Mouse (Mus musculus): Measurements from ENCODE around the gene Apmap. TPM values are rescaled to one million over a fixed set of nuclear protein-coding genes. Genes with fewer than 3 reads are reported as not detected.

The Apmap gene
- polyA plus RNA-seq, 1 experiment from 2014 or later, result 39.9 TPM

- Histone ChIP-seq H3K9me3 (no peaks in the 10 kb centered on the region), H3K27me3 (no peaks in the 10 kb centered on the region), H3K4me2 (replicated peaks) (peak overlapping the region; percentile 82), H3K4me1 (replicated peaks) (peaks cover 14% of the 10 kb centered on the region), H3K27ac (no peak overlapping the region), H3K36me3 (no peaks in the 10 kb centered on the region), H3K9ac (replicated peaks) (no peak overlapping the region), H3K4me3 (replicated peaks) (peak overlapping the region; percentile 95)
- ATAC-seq, result no peak
- 73% methylated on average over 1 of the region's 1 CpGs for WGBS
Measured at GRCm38 (mm10) chr2:150607086-150607485, 1.3 kb downstream of the Apmap start.

GRCm38 (mm10) chr2:150604802-150605201 lies 3.6 kb downstream of the Apmap start:
- Histone ChIP-seq H3K36me3 (no peaks in the 10 kb centered on the region), H3K27me3 (no peaks in the 10 kb centered on the region), H3K4me3 (replicated peaks) (no peak overlapping the region), H3K4me2 (replicated peaks) (no peak overlapping the region), H3K9ac (replicated peaks) (no peak overlapping the region), H3K27ac (no peak overlapping the region), H3K9me3 (no peaks in the 10 kb centered on the region), H3K4me1 (replicated peaks) (peaks cover 14% of the 10 kb centered on the region)
- ATAC-seq, result no peak
- 86% methylated on average over 2 of the region's 2 CpGs for WGBS

DNA sequence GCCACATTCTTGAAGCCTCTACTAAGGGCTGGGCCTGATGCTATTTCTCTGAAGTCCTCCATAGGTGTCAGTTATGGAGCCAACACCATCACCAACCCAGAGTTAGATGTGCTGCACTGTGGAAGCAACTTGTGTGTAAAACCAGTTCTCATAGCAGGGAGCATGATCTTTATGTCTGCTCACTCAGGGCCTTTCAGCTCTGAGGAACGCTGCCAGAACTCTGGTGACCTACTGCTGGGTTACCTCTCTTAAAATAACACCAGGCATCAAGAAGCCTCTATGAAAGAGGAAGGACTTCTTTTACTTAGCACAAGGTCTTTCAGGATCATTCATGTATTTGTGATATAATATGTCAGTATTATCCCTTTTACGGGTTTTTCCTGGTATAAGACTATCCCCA lies 6.2 kb downstream of the Apmap start:
- Histone ChIP-seq H3K9me3 (no peaks in the 10 kb centered on the region), H3K4me3 (replicated peaks) (no peak overlapping the region), H3K27ac (no peak overlapping the region), H3K36me3 (no peaks in the 10 kb centered on the region), H3K4me2 (replicated peaks) (no peak overlapping the region), H3K4me1 (replicated peaks) (peaks cover 3% of the 10 kb centered on the region), H3K9ac (replicated peaks) (no peak overlapping the region), H3K27me3 (no peaks in the 10 kb centered on the region)
- 90% methylated on average over 2 of the region's 2 CpGs for WGBS
- no peak for ATAC-seq

- Histone ChIP-seq H3K9me3 (no peaks in the 10 kb centered on the region), H3K4me1 (replicated peaks) (no peaks in the 10 kb centered on the region), H3K27ac (no peak overlapping the region), H3K36me3 (peaks cover 7% of the 10 kb centered on the region; the same call in 1 of the 2 replicates), H3K9ac (replicated peaks) (no peak overlapping the region), H3K27me3 (no peaks in the 10 kb centered on the region), H3K4me3 (replicated peaks) (no peak overlapping the region), H3K4me2 (replicated peaks) (no peak overlapping the region)
- WGBS, result 100% methylated on average over 2 of the region's 2 CpGs
- no peak for ATAC-seq
Measured at GRCm38 (mm10) chr2:150600263-150600662, 8.1 kb downstream of the Apmap start.

GRCm38 (mm10) chr2:150595411-150596190 lies 12.8 kb downstream of the Apmap start:
- Histone ChIP-seq H3K36me3 (peaks cover 30% of the 10 kb centered on the region), H3K4me2 (replicated peaks) (no peak overlapping the region), H3K4me3 (replicated peaks) (no peak overlapping the region), H3K9me3 (no peaks in the 10 kb centered on the region), H3K4me1 (replicated peaks) (no peaks in the 10 kb centered on the region), H3K27ac (no peak overlapping the region), H3K27me3 (no peaks in the 10 kb centered on the region), H3K9ac (replicated peaks) (no peak overlapping the region)
- no peak for ATAC-seq
- 98% methylated on average over 3 of the region's 3 CpGs for WGBS

- Histone ChIP-seq H3K27ac (no peak overlapping the region), H3K4me1 (replicated peaks) (no peaks in the 10 kb centered on the region), H3K36me3 (peaks cover 68% of the 10 kb centered on the region), H3K9me3 (no peaks in the 10 kb centered on the region), H3K9ac (replicated peaks) (no peak overlapping the region), H3K4me3 (replicated peaks) (no peak overlapping the region), H3K27me3 (no peaks in the 10 kb centered on the region), H3K4me2 (replicated peaks) (no peak overlapping the region)
- no peak for ATAC-seq
- 72% methylated on average over 11 of the region's 11 CpGs for WGBS
Measured at GRCm38 (mm10) chr2:150589076-150589475, 19.3 kb downstream of the Apmap start.

GRCm38 (mm10) chr2:150579628-150580027 lies 28.7 kb downstream of the Apmap start:
- Histone ChIP-seq H3K9ac (replicated peaks) (no peak overlapping the region), H3K27ac (no peak overlapping the region), H3K9me3 (no peaks in the 10 kb centered on the region), H3K4me1 (replicated peaks) (no peaks in the 10 kb centered on the region), H3K27me3 (no peaks in the 10 kb centered on the region), H3K36me3 (peaks cover 32% of the 10 kb centered on the region), H3K4me2 (replicated peaks) (no peak overlapping the region), H3K4me3 (replicated peaks) (no peak overlapping the region)
- WGBS, result 91% methylated on average over 1 of the region's 1 CpGs
- no peak for ATAC-seq

DNA sequence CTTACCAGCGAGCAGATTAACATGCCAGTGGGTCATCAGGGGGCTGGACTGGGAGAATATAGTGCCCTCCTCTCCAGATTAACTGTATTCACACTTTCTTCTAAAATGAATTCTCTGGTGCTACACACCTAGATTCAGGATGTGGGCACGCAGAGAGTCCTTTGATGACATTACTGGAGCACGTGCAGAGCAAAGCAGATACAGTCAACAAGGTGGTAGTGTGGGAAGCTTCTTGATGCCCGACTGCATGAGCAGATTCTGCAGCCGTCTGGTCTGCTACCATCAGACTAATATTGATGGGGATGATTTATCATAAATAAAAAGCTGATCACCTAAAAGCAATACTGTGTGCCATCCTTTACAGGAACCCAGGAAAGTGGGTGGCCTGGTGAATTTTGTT lies 29.8 kb downstream of the Apmap start:
- H3K27ac ChIP-seq, result no peak overlapping the region
- H3K4me3 ChIP-seq (replicated peaks), result no peak overlapping the region
- H3K36me3 ChIP-seq, result peaks cover 21% of the 10 kb centered on the region
- ATAC-seq, result no peak
- no peaks in the 10 kb centered on the region for H3K4me1 ChIP-seq (replicated peaks)
- no peak overlapping the region for H3K4me2 ChIP-seq (replicated peaks)
- no peak overlapping the region for H3K9ac ChIP-seq (replicated peaks)
- H3K27me3 ChIP-seq, result no peaks in the 10 kb centered on the region
- WGBS, result 88% methylated on average over 5 of the region's 5 CpGs
- no peaks in the 10 kb centered on the region for H3K9me3 ChIP-seq

GRCm38 (mm10) chr2:150576256-150576655 lies 32.1 kb downstream of the Apmap start:
- H3K27ac ChIP-seq, result no peak overlapping the region
- peaks cover 9% of the 10 kb centered on the region; the same call in 1 of the 2 replicates for H3K36me3 ChIP-seq
- H3K9me3 ChIP-seq, result no peaks in the 10 kb centered on the region
- H3K4me2 ChIP-seq (replicated peaks), result no peak overlapping the region
- no peak for ATAC-seq
- no peak overlapping the region for H3K4me3 ChIP-seq (replicated peaks)
- no peaks in the 10 kb centered on the region for H3K4me1 ChIP-seq (replicated peaks)
- H3K27me3 ChIP-seq, result no peaks in the 10 kb centered on the region
- WGBS, result 96% methylated on average over 1 of the region's 1 CpGs
- H3K9ac ChIP-seq (replicated peaks), result no peak overlapping the region

- no peaks in the 10 kb centered on the region for H3K9me3 ChIP-seq
- WGBS, result 97% methylated on average over 3 of the region's 3 CpGs
- H3K27me3 ChIP-seq, result no peaks in the 10 kb centered on the region
- H3K36me3 ChIP-seq, result peaks cover 3% of the 10 kb centered on the region; the same call in 1 of the 2 replicates
- H3K4me2 ChIP-seq (replicated peaks), result no peak overlapping the region
- H3K9ac ChIP-seq (replicated peaks), result no peak overlapping the region
- no peak for ATAC-seq
- H3K4me3 ChIP-seq (replicated peaks), result no peak overlapping the region
- no peaks in the 10 kb centered on the region for H3K4me1 ChIP-seq (replicated peaks)
- H3K27ac ChIP-seq, result no peak overlapping the region
Measured at GRCm38 (mm10) chr2:150572463-150572862, 35.9 kb downstream of the Apmap start.

DNA sequence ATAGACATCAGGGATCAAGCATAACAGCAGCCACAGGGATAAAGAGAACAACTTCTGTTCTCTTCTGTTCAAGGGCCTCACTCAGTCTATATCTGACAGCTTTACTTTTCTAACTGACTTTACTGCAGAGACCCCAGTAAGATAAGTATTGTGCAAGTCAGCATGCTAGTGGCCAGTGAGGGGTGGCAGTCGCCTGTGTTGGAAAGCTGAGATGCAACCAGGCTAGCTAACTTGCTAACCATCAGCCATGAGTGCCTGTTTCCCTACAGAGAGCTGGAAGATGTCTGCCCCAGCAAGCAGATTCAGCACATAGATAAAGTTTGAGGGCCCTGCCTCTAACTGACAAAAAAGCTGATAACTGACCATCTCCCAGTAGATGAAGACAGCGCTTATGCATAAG lies 37.6 kb downstream of the Apmap start:
- Histone ChIP-seq H3K27me3 (no peaks in the 10 kb centered on the region), H3K4me3 (replicated peaks) (no peak overlapping the region), H3K4me2 (replicated peaks) (no peak overlapping the region), H3K4me1 (replicated peaks) (no peaks in the 10 kb centered on the region), H3K36me3 (no peaks in the 10 kb centered on the region), H3K9ac (replicated peaks) (no peak overlapping the region), H3K9me3 (no peaks in the 10 kb centered on the region), H3K27ac (no peak overlapping the region)
- ATAC-seq, result no peak
- 85% methylated on average over 2 of the region's 2 CpGs for WGBS

DNA sequence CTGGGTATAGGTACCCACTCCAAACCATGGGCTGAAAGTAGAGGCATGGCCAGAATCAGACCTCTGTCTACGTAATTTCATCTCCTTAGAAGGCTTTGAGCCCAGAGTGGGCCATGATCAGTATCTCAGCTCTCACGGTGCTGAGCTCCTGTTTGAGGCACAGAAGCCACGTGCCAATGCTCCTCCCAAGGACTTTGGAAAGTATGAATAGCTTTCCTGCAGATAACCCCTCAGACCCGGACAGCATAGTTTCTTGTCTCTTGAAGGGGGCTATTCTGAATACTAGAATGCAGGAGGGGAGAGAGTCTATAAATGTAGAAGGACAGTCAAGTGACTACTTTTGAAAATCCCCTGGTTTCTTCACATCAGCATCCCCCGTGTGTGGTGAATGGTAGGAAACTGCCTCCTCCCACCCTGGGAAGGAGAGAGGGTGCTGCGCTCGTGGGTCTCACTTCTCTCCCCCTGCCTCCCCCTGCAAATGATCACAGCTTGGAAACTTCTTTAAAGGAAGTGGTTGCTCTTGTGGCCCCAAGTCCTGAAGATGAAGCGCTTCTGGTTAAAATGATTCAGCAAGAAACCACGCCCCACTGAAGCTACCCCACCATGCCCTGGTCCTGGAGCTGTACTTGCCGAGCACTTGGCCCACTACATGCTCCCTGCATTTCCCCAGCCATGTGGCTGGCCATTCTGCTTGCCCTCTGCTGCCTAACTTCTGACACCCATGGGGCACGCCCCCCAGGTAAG lies 38.3 kb downstream of the Apmap start, which contains the start of gene Cst7:
Gene Cst7 (plus strand): TSS at position 569 of the 744 bp plus-strand sequence.
- WGBS, result 82% methylated on average over 11 of the region's 11 CpGs
- no peaks in the 10 kb centered on the region for H3K4me1 ChIP-seq (replicated peaks)
- ATAC-seq, result no peak
- no peaks in the 10 kb centered on the region for H3K27me3 ChIP-seq
- H3K36me3 ChIP-seq, result no peaks in the 10 kb centered on the region
- no peaks in the 10 kb centered on the region for H3K9me3 ChIP-seq
- no peak within 1 kb of the TSS for H3K4me2 ChIP-seq (replicated peaks)
- H3K27ac ChIP-seq, result no peak within 1 kb of the TSS
- no peak within 1 kb of the TSS for H3K4me3 ChIP-seq (replicated peaks)
- no peak within 1 kb of the TSS for H3K9ac ChIP-seq (replicated peaks)

All from midbrain, embryonic 13.5 days (tissue).